Mouse (Mus musculus) hindbrain, embryonic 14.5 days (tissue): Measurements from ENCODE around the gene Vmn2r99. TPM values are rescaled to one million over a fixed set of nuclear protein-coding genes. Genes with fewer than 3 reads are reported as not detected.

Experiments used
- ATAC-seq: fragments of 200-750 bp; cut with Nextera tagmentation; 2 replicates; pipeline ENCODE4 v1.8.0; 2017; ENCODE audit warnings: moderate number of reproducible peaks, mild to moderate bottlenecking, moderate TSS enrichment, moderate library complexity; ENCODE audit not compliant: low FRiP score
- DNase-seq: peaks from one replicate; pipeline ENCODE4 v3.0.0-alpha.2; 2015; ENCODE audit warnings: low spot score
- H3K27ac ChIP-seq: fragments of 300-500 bp; sonication (generic); 2 replicates; pipeline ENCODE4 v1.5.1; 2014; ENCODE audit warnings: mild to moderate bottlenecking, moderate library complexity
- H3K27me3 ChIP-seq: fragments of 300-500 bp; sonication (generic); 2 replicates; pipeline ENCODE4 v1.6.1; 2014; ENCODE audit warnings: mild to moderate bottlenecking, low read length, mixed read lengths; ENCODE audit not compliant: control insufficient read depth, insufficient read depth
- H3K36me3 ChIP-seq: fragments of 300-500 bp; sonication (generic); replicated peaks from 2 replicates; pipeline ENCODE4 v1.6.1; 2014; ENCODE audit not compliant: control insufficient read depth, insufficient read depth
- H3K4me1 ChIP-seq: fragments of 300-500 bp; sonication (generic); replicated peaks from 2 replicates; pipeline ENCODE4 v1.6.1; 2014; ENCODE audit warnings: antibody characterized with exemption, low read length, mixed read lengths; ENCODE audit not compliant: control insufficient read depth, insufficient read depth
- H3K4me2 ChIP-seq: fragments of 300-500 bp; sonication (generic); replicated peaks from 2 replicates; pipeline ENCODE4 v1.6.1; 2014; ENCODE audit warnings: mild to moderate bottlenecking, moderate library complexity
- H3K4me3 ChIP-seq: fragments of 300-500 bp; sonication (generic); replicated peaks from 2 replicates; pipeline ENCODE4 v1.5.1; 2014; ENCODE audit warnings: mild to moderate bottlenecking, low read length
- H3K9ac ChIP-seq: fragments of 300-500 bp; sonication (generic); 2 replicates; pipeline ENCODE4 v1.6.1; 2014
- H3K9me3 ChIP-seq: fragments of 300-500 bp; sonication (generic); 2 replicates; pipeline ENCODE4 v1.6.1; 2016; ENCODE audit warnings: low read length; ENCODE audit not compliant: control insufficient read depth
- WGBS: fragments of 180-500 bp; shearing (Covaris S2); extraction: QIAGEN DNeasy Blood & Tissue Kit; methylation state at CpG from one replicate; pipeline ENCODE4 v1.1.7; 2014; 5-methylcytosine and 5-hydroxymethylcytosine counted together
- polyA plus RNA-seq: library from polyadenylated mRNA; unstranded; fragments of >200 nt; fragmentation: Nextera tagmentation; extraction: Ambion mirVana; gene quantifications from 2 replicates; pipeline ENCODE4 v1.2.1, GENCODE M21; 2014

The Vmn2r99 gene
- polyA plus RNA-seq: not detected in 2 replicates

- Histone ChIP-seq H3K9ac (no peak within 1 kb of the TSS), H3K4me2 (no peak within 1 kb of the TSS), H3K27me3 (no peaks in the 10 kb centered on the region), H3K27ac (no peak within 1 kb of the TSS), H3K4me3 (no peak within 1 kb of the TSS), H3K9me3 (no peaks in the 10 kb centered on the region), H3K36me3 (no peaks in the 10 kb centered on the region), H3K4me1 (no peaks in the 10 kb centered on the region)
- DNase-seq (no peak), ATAC-seq (no peak)
Observed at GRCm38 (mm10) chr17:19361649-19362048, at the start of gene Vmn2r99. Gene Vmn2r99, plus strand, starts transcription at chr17:19361949.

DNA sequence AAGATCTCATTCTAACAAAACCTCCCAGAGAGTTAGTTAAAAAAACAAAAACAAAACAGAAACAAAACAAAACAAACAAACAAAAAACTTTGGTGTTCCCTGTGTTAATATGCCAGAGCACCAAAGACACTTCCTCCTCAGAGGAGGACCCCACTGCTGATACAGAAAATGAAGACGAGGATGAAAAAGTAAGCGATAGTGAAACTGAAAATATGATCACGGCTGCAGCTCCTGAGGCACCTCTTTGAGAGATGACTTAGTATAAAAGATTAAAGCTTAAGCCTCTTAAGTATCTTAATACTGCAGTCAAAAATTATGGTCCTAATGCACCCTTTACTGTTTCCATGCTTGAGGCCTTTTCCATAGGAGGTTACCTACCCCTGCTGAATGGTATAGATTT lies 75.9 kb downstream of the Vmn2r99 start:
- ATAC-seq: no peak
- Histone ChIP-seq H3K9me3 (peaks cover 45% of the 10 kb centered on the region), H3K27me3 (no peaks in the 10 kb centered on the region), H3K4me2 (no peak overlapping the region), H3K9ac (no peak overlapping the region), H3K4me1 (no peaks in the 10 kb centered on the region), H3K36me3 (no peaks in the 10 kb centered on the region), H3K27ac (no peak overlapping the region), H3K4me3 (no peak overlapping the region)
- 91% methylated on average over 3 of the region's 3 CpGs for WGBS
- no peak for DNase-seq

- ATAC-seq (no peak), DNase-seq (no peak)
- peaks cover 36% of the 10 kb centered on the region for H3K9me3 ChIP-seq
- no peak overlapping the region for H3K4me3 ChIP-seq
- no peaks in the 10 kb centered on the region for H3K27me3 ChIP-seq
- no peak overlapping the region for H3K9ac ChIP-seq
- 88% methylated on average over 1 of the region's 1 CpGs for WGBS
- no peak overlapping the region for H3K4me2 ChIP-seq
- H3K27ac ChIP-seq: no peak overlapping the region
- no peaks in the 10 kb centered on the region for H3K4me1 ChIP-seq
- no peaks in the 10 kb centered on the region for H3K36me3 ChIP-seq
Observed at GRCm38 (mm10) chr17:19444932-19445331, 83.2 kb downstream of the Vmn2r99 start.

Other genes starting within 250 kb of the Vmn2r99 start
- gene Vmn2r100, start 142.8 kb downstream of the Vmn2r99 start, polyA plus RNA-seq: not detected in 2 replicates
- not detected in 2 replicates for gene Vmn2r101, start 215.3 kb downstream of the Vmn2r99 start, polyA plus RNA-seq